In the genomic region with DNA sequence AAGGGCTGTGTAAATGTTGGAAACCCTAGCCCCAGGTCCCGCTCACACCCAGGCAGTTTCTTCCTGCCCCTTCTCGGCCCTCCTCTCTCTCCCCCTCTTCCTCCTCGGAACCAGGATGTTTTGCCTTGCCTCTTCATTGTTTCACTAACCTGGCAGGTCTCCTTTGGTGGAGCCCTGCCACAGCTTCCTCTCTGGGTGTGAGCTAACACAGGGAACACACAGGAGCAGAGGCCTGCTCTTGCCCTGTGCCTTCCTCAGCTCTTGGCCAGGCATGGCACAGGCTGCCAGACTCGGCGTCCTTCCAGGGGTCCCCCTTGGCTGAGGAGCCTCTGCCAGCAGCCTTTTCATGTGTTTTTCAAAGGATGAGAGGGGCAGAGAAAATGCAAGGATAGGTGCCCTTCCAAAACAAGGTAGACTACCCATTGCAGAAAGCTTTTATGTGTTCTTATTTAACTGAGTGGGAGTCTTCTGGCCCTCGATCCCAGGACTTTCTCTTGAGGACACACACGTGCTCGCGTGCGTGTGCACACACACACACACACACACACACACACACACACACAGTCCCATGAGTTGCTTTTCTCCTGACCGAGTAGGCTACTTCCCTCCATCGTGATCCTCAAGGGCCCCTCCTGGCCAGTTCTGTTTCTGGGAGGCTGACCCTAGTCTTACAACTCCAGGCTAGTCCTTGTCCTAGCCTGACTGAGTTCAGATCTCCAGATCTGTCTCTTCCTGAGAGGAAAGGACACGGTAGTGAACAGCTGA, we compare ENCODE assay signal across 9 mouse cellular contexts. TPM values are rescaled to one million over a fixed set of nuclear protein-coding genes. Genes with fewer than 3 reads are reported as not detected.
DNase-seq lines count a peak whose midpoint lies in the region; ATAC-seq and TF ChIP-seq lines count a peak whose summit lies in the region.
"Had no signal": no experiment of that assay in that cellular context is flagged by ENCODE, and none has a peak within 500 bp of the region (broad histone marks: within the 10 kb centered on the region; RNA-seq: fewer than 3 reads in every experiment).

No protein-coding gene starts in this region.

- peak; percentile 62 for DNase-seq in ovary, postnatal 36 days (ENCODE audit: low spot score)
- DNase-seq in ovary, postnatal 10 days (ENCODE audit: low spot score) = no peak
- peak; percentile 17 for DNase-seq in embryonic facial prominence, embryonic 14.5 days (ENCODE audit: low spot score)
- DNase-seq in heart, postnatal 4 days = peak; percentile 65
- no peak for DNase-seq in testis, postnatal 14 days (ENCODE audit: low spot score)

- peaks cover 35% of the 10 kb centered on the region for H3K4me1 ChIP-seq in embryonic facial prominence, embryonic 14.5 days (ENCODE audit: control insufficient read depth, insufficient read depth, low read length)
- peaks cover 47% of the 10 kb centered on the region for H3K4me1 ChIP-seq in limb, embryonic 13.5 days
- no peaks in the 10 kb centered on the region; the same call in none of the 2 replicates for H3K4me1 ChIP-seq in small intestine, adult 2 months (ENCODE audit: control insufficient read depth, insufficient read depth, insufficient read length, low read length)

- H3K4me3 ChIP-seq in embryonic facial prominence, embryonic 14.5 days (ENCODE audit: low read depth, low read length) = no peak overlapping the region
- H3K4me3 ChIP-seq in limb, embryonic 13.5 days = no peak overlapping the region
- H3K4me3 ChIP-seq in small intestine, adult 2 months (ENCODE audit: low read depth, low read length) = no peak overlapping the region

- no peak; the same call in 1 of the 2 replicates for TF ChIP-seq POLR2A in small intestine, adult 2 months (IDR thresholded peaks at IDR 0.05; ENCODE audit: low read depth, low read length)

- peak overlapping the region; percentile 3 for H3K27ac ChIP-seq in embryonic facial prominence, embryonic 14.5 days (replicated peaks; ENCODE audit: low read depth, low read length)
- no peak overlapping the region for H3K27ac ChIP-seq in limb, embryonic 13.5 days
- peak overlapping the region; percentile 59 for H3K27ac ChIP-seq in small intestine, adult 2 months (ENCODE audit: insufficient read depth, low read depth, low read length)

- WGBS in embryonic facial prominence, embryonic 14.5 days = 68% methylated on average over 13 of the region's 13 CpGs
- 74% methylated on average over 13 of the region's 13 CpGs for WGBS in limb, embryonic 13.5 days
- WGBS in small intestine, adult 2 months = 79% methylated on average over 13 of the region's 13 CpGs

- TF ChIP-seq CTCF in small intestine, adult 2 months (IDR thresholded peaks at IDR 0.05; ENCODE audit: extremely low read depth, insufficient read length, insufficient replicate concordance, low read depth, low read length) = no peak

- H3K9ac ChIP-seq in embryonic facial prominence, embryonic 14.5 days (ENCODE audit: low read depth, low read length) = no peak overlapping the region
- 0 out of 2 replicates have a peak overlapping the region, but pooled peaks have one; percentile 2 for H3K9ac ChIP-seq in limb, embryonic 13.5 days

- ATAC-seq in embryonic facial prominence, embryonic 14.5 days (ENCODE audit: low read depth) = no peak
- no peak for ATAC-seq in limb, embryonic 13.5 days (ENCODE audit: low FRiP score, low read depth)
- no peak for ATAC-seq in frontal cortex, adult (ENCODE audit: low TSS enrichment)
- ATAC-seq: Patski had no signal

- H3K4me2 ChIP-seq in embryonic facial prominence, embryonic 14.5 days (ENCODE audit: low read depth, low read length) = no peak overlapping the region
- H3K4me2 ChIP-seq in limb, embryonic 13.5 days (replicated peaks) = no peak overlapping the region

- H3K27me3 ChIP-seq in embryonic facial prominence, embryonic 14.5 days (replicated peaks; ENCODE audit: control insufficient read depth, insufficient read depth, low read length) = no peaks in the 10 kb centered on the region
- no peaks in the 10 kb centered on the region for H3K27me3 ChIP-seq in limb, embryonic 13.5 days
- H3K27me3 ChIP-seq in small intestine, adult 2 months (ENCODE audit: control insufficient read depth, insufficient read depth, low read length) = no peaks in the 10 kb centered on the region
- H3K27me3 ChIP-seq: Patski had no signal

- H3K9me3 ChIP-seq in embryonic facial prominence, embryonic 14.5 days (ENCODE audit: control insufficient read depth, low read length) = no peaks in the 10 kb centered on the region
- no peaks in the 10 kb centered on the region for H3K9me3 ChIP-seq in limb, embryonic 13.5 days

- H3K36me3 ChIP-seq in embryonic facial prominence, embryonic 14.5 days (ENCODE audit: control insufficient read depth, insufficient read depth, low read length) = no peaks in the 10 kb centered on the region
- no peaks in the 10 kb centered on the region for H3K36me3 ChIP-seq in limb, embryonic 13.5 days
- no peaks in the 10 kb centered on the region for H3K36me3 ChIP-seq in small intestine, adult 2 months (ENCODE audit: control insufficient read depth, insufficient read depth, low read length)

RNA-seq across cellular contexts. Expression of gene Heg1, which starts 12.8 kb away (rescaled TPM):
- 24.6 and 25.4 TPM in 2 replicates for polyA plus RNA-seq in embryonic facial prominence, embryonic 14.5 days (2014; fragmentation: Nextera tagmentation; extraction: Ambion mirVana)
- total RNA-seq in heart, postnatal 4 days (2021) = 100 to 1,000 TPM; 226 to 240 TPM
- 14.7 and 16.0 TPM in 2 replicates for polyA plus RNA-seq in limb, embryonic 13.5 days (2015; fragmentation: Nextera tagmentation; extraction: Ambion mirVana)
- polyA plus RNA-seq in small intestine, adult 2 months (2012; rRNA removed) = 10.0 and 12.0 TPM in 2 replicates

Comparison
In these comparisons a context has a peak if more than half of its experiments do, and no peak if none do; other contexts are left out.
1. DNase-seq: peak in ovary, postnatal 36 days (single experiment), embryonic facial prominence, embryonic 14.5 days (single experiment) and heart, postnatal 4 days (single experiment); none in ovary, postnatal 10 days (single experiment) and testis, postnatal 14 days (single experiment).